Mouse (Mus musculus) ES-E14 (cell line): ENCODE measurements around the gene Vps8.

Source experiments
- CHD2 ChIP-seq: IDR thresholded peaks from 2 replicates; pipeline ENCODE4 v1.6.1; 2014; ENCODE audit warnings: mild to moderate bottlenecking, low read depth, low read length, inconsistent platforms
- ZC3H11A ChIP-seq: IDR thresholded peaks from 2 replicates; pipeline ENCODE4 v1.6.1; 2012; ENCODE audit warnings: low read depth, mild to moderate bottlenecking, inconsistent platforms, low read length, borderline replicate concordance

DNA sequence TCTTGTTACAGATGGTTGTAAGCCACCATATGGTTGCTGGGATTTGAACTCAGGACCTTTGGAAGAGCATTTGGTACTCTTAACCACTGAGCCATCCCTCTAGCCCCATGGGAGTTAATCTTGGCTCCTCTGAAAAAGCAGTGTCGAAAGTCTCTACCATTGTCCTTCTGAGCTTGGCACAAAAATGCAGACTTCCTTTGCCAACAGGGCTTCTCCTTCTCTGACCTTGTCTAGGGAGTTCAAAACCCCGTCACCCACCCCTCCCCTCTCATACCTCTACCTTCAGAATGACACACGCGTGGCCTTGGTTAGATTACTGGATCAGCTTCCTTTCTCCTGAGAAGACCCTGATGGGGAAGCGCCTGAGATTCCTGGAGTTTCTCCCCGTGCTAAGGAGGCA lies 71.8 kb downstream of the Vps8 start:
- TF ChIP-seq ZC3H11A, result no peak
- no peak for TF ChIP-seq CHD2
